14 mouse cellular contexts compared by ENCODE assay signal in the genomic region with DNA sequence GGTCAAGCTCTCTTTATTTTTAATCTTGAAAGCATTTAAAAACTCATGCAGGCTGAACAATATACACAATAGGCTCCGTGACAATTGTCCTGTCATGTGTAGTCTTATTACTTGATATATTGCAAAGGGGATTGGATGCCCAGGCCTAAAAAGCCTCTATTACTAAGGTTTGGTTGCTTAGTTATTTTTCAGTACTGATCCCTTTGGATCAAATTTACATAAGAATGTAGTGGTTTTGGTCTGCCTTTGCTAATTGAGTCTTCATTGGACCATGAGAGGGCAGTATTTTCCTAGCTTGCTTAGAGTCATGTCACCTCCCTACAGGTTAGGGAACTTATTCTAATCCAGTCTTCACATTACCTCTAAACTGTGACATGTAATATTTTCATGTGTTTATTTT.
DNase-seq lines count a peak whose midpoint lies in the region; ATAC-seq and TF ChIP-seq lines count a peak whose summit lies in the region.
"Had no signal": no experiment of that assay in that cellular context is flagged by ENCODE, and none has a peak within 500 bp of the region (broad histone marks: within the 10 kb centered on the region; RNA-seq: fewer than 3 reads in every experiment).

No protein-coding gene starts in this region.

- WGBS in forebrain, embryonic 11.5 days: 35% methylated on average over 1 of the region's 1 CpGs
- 53% methylated on average over 1 of the region's 1 CpGs for WGBS in forebrain, embryonic 10.5 days
- WGBS in hindbrain, postnatal 0 days: 20% methylated on average over 1 of the region's 1 CpGs

- no peak overlapping the region for H3K4me3 ChIP-seq in forebrain, embryonic 11.5 days (ENCODE audit: low read depth, low read length)
- no peak overlapping the region for H3K4me3 ChIP-seq in forebrain, embryonic 10.5 days
- H3K4me3 ChIP-seq in hindbrain, postnatal 0 days (ENCODE audit: low read length): no peak overlapping the region
- H3K4me3 ChIP-seq: hindbrain, embryonic 15.5 days; liver, embryonic 12.5 days had no signal

- peak; percentile 77 for ATAC-seq in forebrain, embryonic 11.5 days (replicated peaks; ENCODE audit: low FRiP score)
- ATAC-seq in hindbrain, postnatal 0 days: no peak
- ATAC-seq: liver, embryonic 12.5 days; Patski had no signal

- H3K4me1 ChIP-seq in forebrain, embryonic 11.5 days (replicated peaks; ENCODE audit: control insufficient read depth, insufficient read depth, low read length): no peaks in the 10 kb centered on the region
- H3K4me1 ChIP-seq in forebrain, embryonic 10.5 days: peaks cover 10% of the 10 kb centered on the region
- H3K4me1 ChIP-seq in hindbrain, postnatal 0 days (ENCODE audit: insufficient read depth, low read length): no peaks in the 10 kb centered on the region
- H3K4me1 ChIP-seq: liver, embryonic 12.5 days had no signal

- H3K27me3 ChIP-seq in forebrain, embryonic 11.5 days (ENCODE audit: control insufficient read depth, insufficient read depth, low read length): no peaks in the 10 kb centered on the region
- H3K27me3 ChIP-seq in forebrain, embryonic 10.5 days (ENCODE audit: poor library complexity, severe bottlenecking): no peaks in the 10 kb centered on the region
- no peaks in the 10 kb centered on the region for H3K27me3 ChIP-seq in hindbrain, postnatal 0 days (ENCODE audit: insufficient read depth, low read length)
- H3K27me3 ChIP-seq: hindbrain, embryonic 15.5 days; liver, embryonic 12.5 days; Patski had no signal

- no peak overlapping the region for H3K4me2 ChIP-seq in forebrain, embryonic 11.5 days (ENCODE audit: low read depth, low read length, severe bottlenecking)
- no peak overlapping the region for H3K4me2 ChIP-seq in hindbrain, postnatal 0 days (ENCODE audit: low read depth, low read length)
- H3K4me2 ChIP-seq: heart, embryonic 11.5 days; hindbrain, embryonic 15.5 days; liver, embryonic 12.5 days had no signal

- H3K9me3 ChIP-seq in forebrain, embryonic 11.5 days (ENCODE audit: control insufficient read depth, low read length): no peaks in the 10 kb centered on the region
- no peaks in the 10 kb centered on the region for H3K9me3 ChIP-seq in forebrain, embryonic 10.5 days
- no peaks in the 10 kb centered on the region for H3K9me3 ChIP-seq in hindbrain, postnatal 0 days (ENCODE audit: low read length)
- H3K9me3 ChIP-seq: hindbrain, embryonic 15.5 days; liver, embryonic 12.5 days had no signal

- no peak overlapping the region for H3K9ac ChIP-seq in forebrain, embryonic 11.5 days (ENCODE audit: low read length)
- no peak overlapping the region for H3K9ac ChIP-seq in hindbrain, postnatal 0 days (replicated peaks; ENCODE audit: low read length)
- H3K9ac ChIP-seq: hindbrain, embryonic 15.5 days; liver, embryonic 12.5 days had no signal

- H3K27ac ChIP-seq in forebrain, embryonic 11.5 days (ENCODE audit: low read depth, low read length): no peak overlapping the region; the same call in 1 of the 2 replicates
- H3K27ac ChIP-seq in forebrain, embryonic 10.5 days: no peak overlapping the region
- H3K27ac ChIP-seq in hindbrain, postnatal 0 days: no peak overlapping the region
- H3K27ac ChIP-seq: hindbrain, embryonic 15.5 days; liver, embryonic 12.5 days had no signal

- no peak for DNase-seq in forebrain, embryonic 11.5 days (ENCODE audit: low spot score)
- no peak for DNase-seq in forebrain, embryonic 10.5 days (ENCODE audit: extremely low spot score, low spot score)
- DNase-seq in 416B (ENCODE audit: low read depth): peak; percentile 4
- peak; percentile 52 for DNase-seq in embryo, embryonic 11 days
- DNase-seq in hindbrain, postnatal 0 days (ENCODE audit: low spot score): peak; percentile 63
- no peak for DNase-seq in right cerebral cortex, adult 2 months (ENCODE audit: low spot score in 2 of 2)
- DNase-seq in urinary bladder, adult 2 months (ENCODE audit: low spot score): no peak
- no peak for DNase-seq in adrenal gland, postnatal 14 days
- DNase-seq: kidney, postnatal 4 days; spleen, adult 18-20 months had no signal

- no peaks in the 10 kb centered on the region for H3K36me3 ChIP-seq in forebrain, embryonic 11.5 days (ENCODE audit: control insufficient read depth, insufficient read depth, low read length)
- H3K36me3 ChIP-seq in forebrain, embryonic 10.5 days (replicated peaks): no peaks in the 10 kb centered on the region
- no peaks in the 10 kb centered on the region for H3K36me3 ChIP-seq in hindbrain, postnatal 0 days (ENCODE audit: insufficient read depth, low read length)
- H3K36me3 ChIP-seq: hindbrain, embryonic 15.5 days; liver, embryonic 12.5 days had no signal

- TF ChIP-seq CTCF in hindbrain, postnatal 0 days (IDR thresholded peaks at IDR 0.05; ENCODE audit: low read depth): peak; percentile 62

Comparison
In these comparisons a context has a peak if more than half of its experiments do, and no peak if none do; other contexts are left out.
1. DNase-seq: peak in 416B (single experiment), embryo, embryonic 11 days (single experiment) and hindbrain, postnatal 0 days (single experiment); none in forebrain, embryonic 11.5 days (single experiment), forebrain, embryonic 10.5 days (single experiment), right cerebral cortex, adult 2 months (0 of 2), urinary bladder, adult 2 months (single experiment) and adrenal gland, postnatal 14 days (single experiment).